Mouse (Mus musculus): ENCODE results near the gene Krt42. TPM values are rescaled to one million over a fixed set of nuclear protein-coding genes. Genes with fewer than 3 reads are reported as not detected.
"Not testable (repeated sequence)": the region's sequence is repeated elsewhere in the genome, so short reads cannot be mapped to it uniquely, and the experiment has no call there.

Gene Krt42
- polyA plus RNA-seq (2016; fragmentation: Nextera tagmentation; extraction: Ambion mirVana) = not detected in 2 replicates

- H3K4me3 ChIP-seq = no peak within 1 kb of the TSS
- peaks cover 4% of the 10 kb centered on the region for H3K4me1 ChIP-seq
- no peak within 1 kb of the TSS for H3K27ac ChIP-seq (replicated peaks)
- H3K27me3 ChIP-seq (replicated peaks; ENCODE audit: low read depth, poor library complexity, severe bottlenecking) = peaks cover 3% of the 10 kb centered on the region; the same call in 1 of the 2 replicates
- H3K9me3 ChIP-seq = no peaks in the 10 kb centered on the region
- no peaks in the 10 kb centered on the region for H3K36me3 ChIP-seq (replicated peaks)
- 81% methylated on average over 7 of the region's 7 CpGs for WGBS
- DNase-seq (ENCODE audit: low spot score) = no peak
Measured at GRCm38 (mm10) chr11:100269821-100270332, at the start of gene Krt42. Gene Krt42 (minus strand): TSS chr11:100269871.

DNA sequence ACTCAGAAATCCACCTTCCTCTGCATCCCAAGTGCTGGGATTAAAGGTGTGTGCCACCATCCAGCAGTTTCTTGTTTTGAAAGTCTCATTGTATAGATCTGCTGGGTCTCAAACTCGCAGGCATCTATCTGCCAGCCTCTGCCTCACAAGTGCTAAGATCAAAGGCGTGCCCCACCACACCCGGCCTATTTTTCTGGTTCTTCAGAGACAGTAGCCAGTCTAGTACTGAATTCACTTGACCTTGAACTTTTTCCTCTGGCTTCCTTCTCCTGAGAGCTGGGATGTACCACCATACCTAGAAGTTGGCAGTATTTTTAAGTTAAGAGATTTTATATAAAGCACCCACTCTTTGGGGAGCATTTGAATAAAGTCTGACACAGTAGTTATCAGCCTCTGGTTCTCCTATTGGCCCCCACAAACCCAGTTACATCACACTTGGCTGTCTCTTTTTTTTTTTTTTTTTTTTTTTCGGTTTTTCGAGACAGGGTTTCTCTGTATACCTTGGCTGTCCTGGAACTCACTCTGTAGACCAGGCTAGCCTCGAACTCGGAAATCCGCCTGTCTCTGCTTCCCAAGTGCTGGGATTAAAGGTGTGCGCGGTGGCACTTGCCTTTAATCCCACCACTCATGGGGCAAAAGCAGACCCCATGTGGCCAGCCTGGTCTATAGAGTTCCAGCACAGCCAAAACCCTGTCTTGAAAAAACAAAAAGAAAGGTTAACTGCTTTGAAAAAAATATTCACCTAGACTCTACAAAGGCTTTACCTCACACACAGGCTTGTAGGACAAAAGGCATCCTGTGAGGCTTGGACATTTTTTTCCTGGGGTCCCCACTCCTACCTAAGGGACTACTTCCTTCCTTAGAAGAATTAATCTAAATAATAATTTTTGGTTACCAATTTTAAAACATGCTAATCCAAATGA, 49.1 kb upstream of the Krt42 start:
- H3K9me3 ChIP-seq = no peaks in the 10 kb centered on the region
- H3K27me3 ChIP-seq (replicated peaks; ENCODE audit: low read depth, poor library complexity, severe bottlenecking) = no peaks in the 10 kb centered on the region
- peaks cover 3% of the 10 kb centered on the region for H3K4me1 ChIP-seq
- peak overlapping the region; percentile 99 for H3K27ac ChIP-seq (replicated peaks)
- H3K4me3 ChIP-seq = peak overlapping the region; percentile 92
- no peak for DNase-seq (ENCODE audit: low spot score)
- WGBS = 88% methylated on average over 10 of the region's 10 CpGs
- peaks cover 24% of the 10 kb centered on the region for H3K36me3 ChIP-seq (replicated peaks)

DNA sequence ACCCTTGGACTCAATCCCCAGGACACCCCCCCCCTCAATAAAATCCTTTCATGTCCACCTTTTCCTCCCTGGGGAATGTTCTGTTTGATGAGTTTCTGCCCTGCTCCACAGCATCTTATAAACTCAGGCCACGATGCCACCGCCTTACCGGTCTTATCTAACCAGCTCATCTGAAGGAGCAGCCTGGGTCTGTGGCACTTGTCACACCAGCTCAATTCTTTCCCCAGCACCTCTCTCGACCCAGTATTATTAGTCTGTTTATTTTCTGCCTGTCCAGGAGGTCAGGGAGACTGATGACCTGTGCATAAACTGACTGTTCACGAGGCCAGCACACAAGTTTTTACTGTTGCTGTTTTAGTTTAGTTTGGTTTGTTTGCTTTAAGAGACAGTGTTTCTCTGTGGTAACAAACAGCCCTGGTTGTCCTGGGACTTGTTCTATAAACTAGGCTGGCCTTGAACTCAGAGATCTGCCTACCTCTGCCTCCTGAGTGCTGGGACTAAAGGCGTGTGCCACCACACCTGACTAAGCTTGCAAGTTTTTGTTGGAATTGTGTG, 48.2 kb upstream of the Krt42 start:
- Histone ChIP-seq H3K4me1 (peaks cover 3% of the 10 kb centered on the region), H3K27me3 (replicated peaks; ENCODE audit: low read depth, poor library complexity, severe bottlenecking) (no peaks in the 10 kb centered on the region), H3K36me3 (replicated peaks) (peaks cover 24% of the 10 kb centered on the region), H3K9me3 (no peaks in the 10 kb centered on the region), H3K4me3 (no peak overlapping the region), H3K27ac (replicated peaks) (no peak overlapping the region)
- 73% methylated on average over 6 of the region's 6 CpGs for WGBS
- DNase-seq (ENCODE audit: low spot score) = no peak

DNA sequence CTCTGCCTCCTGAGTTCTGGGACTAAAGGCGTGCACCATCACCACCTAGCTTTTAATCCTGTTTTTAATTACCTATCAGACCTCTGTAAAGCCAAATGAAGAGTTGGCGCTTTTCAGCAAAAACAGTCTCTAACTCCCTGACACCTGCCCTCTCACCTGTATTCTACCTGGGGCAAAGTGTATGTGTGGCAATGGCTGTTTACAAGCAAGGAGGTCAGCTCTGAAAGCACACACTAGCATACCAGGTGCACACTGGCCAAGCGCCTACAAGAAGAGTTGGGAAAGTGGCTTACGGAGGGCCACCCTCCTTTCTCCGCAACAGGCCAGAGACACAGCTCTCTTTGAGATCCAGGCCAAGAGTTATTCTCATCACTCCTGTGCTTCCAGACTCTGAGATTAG, 45.8 kb upstream of the Krt42 start:
- Histone ChIP-seq H3K36me3 (replicated peaks) (peaks cover under 1% of the 10 kb centered on the region; the same call in 1 of the 2 replicates), H3K27ac (replicated peaks) (no peak overlapping the region), H3K27me3 (replicated peaks; ENCODE audit: low read depth, poor library complexity, severe bottlenecking) (no peaks in the 10 kb centered on the region), H3K4me3 (no peak overlapping the region), H3K4me1 (peaks cover 7% of the 10 kb centered on the region), H3K9me3 (no peaks in the 10 kb centered on the region)
- no peak for DNase-seq (ENCODE audit: low spot score)
- WGBS = 90% methylated on average over 5 of the region's 5 CpGs

- H3K27ac ChIP-seq (replicated peaks) = no peak overlapping the region
- peaks cover 7% of the 10 kb centered on the region for H3K4me1 ChIP-seq
- no peaks in the 10 kb centered on the region for H3K9me3 ChIP-seq
- H3K36me3 ChIP-seq (replicated peaks) = no peaks in the 10 kb centered on the region
- H3K27me3 ChIP-seq (replicated peaks; ENCODE audit: low read depth, poor library complexity, severe bottlenecking) = no peaks in the 10 kb centered on the region
- H3K4me3 ChIP-seq = no peak overlapping the region
- DNase-seq (ENCODE audit: low spot score) = no peak
- WGBS = 91% methylated on average over 6 of the region's 6 CpGs
Measured at GRCm38 (mm10) chr11:100313424-100313823, 43.8 kb upstream of the Krt42 start.

GRCm38 (mm10) chr11:100312096-100312679, 42.5 kb upstream of the Krt42 start:
- Histone ChIP-seq H3K4me3 (no peak overlapping the region), H3K27me3 (replicated peaks; ENCODE audit: low read depth, poor library complexity, severe bottlenecking) (no peaks in the 10 kb centered on the region), H3K27ac (replicated peaks) (no peak overlapping the region), H3K4me1 (peaks cover 7% of the 10 kb centered on the region), H3K9me3 (no peaks in the 10 kb centered on the region), H3K36me3 (replicated peaks) (no peaks in the 10 kb centered on the region)
- no peak for DNase-seq (ENCODE audit: low spot score)
- WGBS = 47% methylated on average over 5 of the region's 5 CpGs

DNA sequence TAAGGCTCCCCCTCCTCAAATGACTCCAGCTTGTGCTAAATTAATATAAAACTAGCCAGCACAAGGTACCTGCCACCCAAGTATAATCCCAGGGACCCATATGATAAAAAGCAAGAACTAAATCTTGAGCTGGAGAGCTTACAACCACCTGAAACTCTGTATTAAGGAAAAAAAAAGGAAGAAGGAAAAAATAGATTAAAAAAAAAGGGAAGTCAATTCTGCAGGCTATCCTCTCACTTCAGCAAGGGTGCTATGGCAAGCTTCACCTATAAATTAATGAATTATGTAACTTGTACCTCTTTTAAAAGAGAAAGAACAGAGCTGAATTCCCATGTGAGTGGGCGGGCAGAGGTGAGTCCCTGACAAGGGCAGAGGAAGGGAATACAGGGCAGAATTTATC, 42.0 kb upstream of the Krt42 start:
- 81% methylated on average over 1 of the region's 1 CpGs for WGBS
- no peak overlapping the region for H3K27ac ChIP-seq (replicated peaks)
- H3K36me3 ChIP-seq (replicated peaks) = no peaks in the 10 kb centered on the region
- peaks cover 7% of the 10 kb centered on the region for H3K4me1 ChIP-seq
- no peaks in the 10 kb centered on the region for H3K9me3 ChIP-seq
- no peaks in the 10 kb centered on the region for H3K27me3 ChIP-seq (replicated peaks; ENCODE audit: low read depth, poor library complexity, severe bottlenecking)
- H3K4me3 ChIP-seq = no peak overlapping the region
- no peak for DNase-seq (ENCODE audit: low spot score)

DNA sequence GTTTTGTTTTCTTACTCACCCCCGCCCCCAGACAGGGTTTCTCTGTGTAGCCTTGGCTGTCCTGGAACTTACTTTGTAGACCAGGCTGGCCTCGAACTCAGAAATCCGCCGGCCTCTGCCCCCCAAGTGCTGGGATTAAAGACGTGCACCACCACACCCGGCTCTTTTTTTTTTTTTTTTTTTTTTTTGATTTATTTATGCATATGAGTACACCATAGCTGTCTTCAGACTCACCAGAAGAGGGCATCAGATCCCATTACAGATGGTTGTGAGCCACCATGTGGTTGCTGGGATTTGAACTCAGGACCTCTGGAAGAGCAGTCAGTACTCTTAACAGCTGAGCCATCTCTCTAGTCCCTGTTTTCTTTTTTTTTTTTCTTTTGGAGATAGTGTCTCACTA, 39.0 kb upstream of the Krt42 start:
- not testable (repeated sequence) for DNase-seq (ENCODE audit: low spot score); H3K27me3 ChIP-seq (replicated peaks; ENCODE audit: low read depth, poor library complexity, severe bottlenecking); H3K9me3 ChIP-seq; H3K27ac ChIP-seq (replicated peaks); H3K4me3 ChIP-seq; H3K36me3 ChIP-seq (replicated peaks); H3K4me1 ChIP-seq
- WGBS = 88% methylated on average over 6 of the region's 6 CpGs

- Histone ChIP-seq H3K27ac (replicated peaks) (no peak overlapping the region), H3K9me3 (no peaks in the 10 kb centered on the region), H3K4me1 (peaks cover 7% of the 10 kb centered on the region), H3K36me3 (replicated peaks) (no peaks in the 10 kb centered on the region), H3K4me3 (no peak overlapping the region), H3K27me3 (replicated peaks; ENCODE audit: low read depth, poor library complexity, severe bottlenecking) (no peaks in the 10 kb centered on the region)
- DNase-seq (ENCODE audit: low spot score) = no peak
- WGBS = 90% methylated on average over 5 of the region's 5 CpGs
Measured at GRCm38 (mm10) chr11:100307900-100308299, 38.2 kb upstream of the Krt42 start.

GRCm38 (mm10) chr11:100301292-100301691, 31.6 kb upstream of the Krt42 start:
- Histone ChIP-seq H3K27me3 (replicated peaks; ENCODE audit: low read depth, poor library complexity, severe bottlenecking) (peaks cover 3% of the 10 kb centered on the region; the same call in 1 of the 2 replicates), H3K4me1 (peaks cover 4% of the 10 kb centered on the region), H3K4me3 (no peak overlapping the region), H3K36me3 (replicated peaks) (no peaks in the 10 kb centered on the region), H3K27ac (replicated peaks) (no peak overlapping the region), H3K9me3 (no peaks in the 10 kb centered on the region)
- 91% methylated on average over 5 of the region's 5 CpGs for WGBS
- no peak for DNase-seq (ENCODE audit: low spot score)

DNA sequence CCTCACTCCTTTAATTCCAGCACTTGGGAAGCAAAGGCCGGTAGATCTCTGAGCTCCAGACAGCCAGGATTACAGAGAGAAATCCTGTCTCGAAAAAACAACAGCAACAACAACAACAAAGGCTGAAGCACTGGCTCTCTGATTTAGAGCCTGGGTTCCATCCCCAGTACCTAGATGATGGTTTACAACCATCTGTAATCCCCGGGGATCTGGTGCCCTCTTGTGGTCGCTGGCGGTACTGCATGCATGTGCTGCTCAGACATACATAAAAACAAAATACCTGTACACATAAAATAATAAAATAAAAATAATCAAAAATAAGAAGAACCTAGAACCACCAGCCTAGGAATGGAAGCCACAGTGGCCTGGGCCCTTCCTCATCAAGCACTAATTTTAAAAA, 30.6 kb upstream of the Krt42 start:
- Histone ChIP-seq H3K36me3 (replicated peaks) (no peaks in the 10 kb centered on the region), H3K27me3 (replicated peaks; ENCODE audit: low read depth, poor library complexity, severe bottlenecking) (peaks cover 3% of the 10 kb centered on the region; the same call in 1 of the 2 replicates), H3K9me3 (no peaks in the 10 kb centered on the region), H3K4me3 (no peak overlapping the region), H3K4me1 (peaks cover 4% of the 10 kb centered on the region), H3K27ac (replicated peaks) (no peak overlapping the region)
- 13% methylated on average over 5 of the region's 5 CpGs for WGBS
- DNase-seq (ENCODE audit: low spot score) = peak; percentile 83

DNA sequence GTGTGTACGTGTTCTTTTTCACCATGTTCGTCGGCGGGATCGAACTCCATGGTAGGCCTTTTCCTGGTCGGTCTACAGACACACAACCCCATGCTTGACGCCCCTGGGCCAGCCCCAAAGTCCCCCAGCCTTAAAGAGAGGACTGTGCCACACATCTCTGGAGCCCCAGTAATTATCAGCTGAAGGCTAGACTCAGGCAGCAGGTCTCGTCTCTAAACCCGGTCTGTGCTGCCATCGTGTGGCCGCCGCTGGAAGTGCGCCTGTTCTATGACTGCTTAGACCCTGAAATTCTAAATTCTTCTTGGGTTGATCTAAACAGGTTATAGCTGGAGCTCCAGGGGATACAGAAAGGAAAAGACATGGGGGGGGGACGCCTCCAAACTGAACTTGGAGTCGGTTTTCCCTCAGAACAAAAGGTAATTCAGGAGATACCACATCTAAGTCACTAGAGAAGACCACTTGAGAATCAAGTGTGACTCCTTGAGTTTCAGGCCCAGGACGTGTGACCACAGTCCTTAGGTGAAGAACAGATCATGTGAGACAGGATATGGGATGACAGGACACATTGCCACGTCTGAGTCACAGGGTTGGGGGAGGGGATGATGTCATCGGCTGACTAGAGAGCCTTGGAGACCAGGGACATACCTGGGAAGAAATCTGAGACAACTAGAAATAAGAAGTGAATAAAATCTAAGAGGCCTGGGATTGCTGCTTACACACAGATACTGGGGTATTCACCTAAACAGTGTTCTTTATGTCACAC, 28.8 kb upstream of the Krt42 start:
- H3K9me3 ChIP-seq = no peaks in the 10 kb centered on the region
- peaks cover 3% of the 10 kb centered on the region; the same call in 1 of the 2 replicates for H3K27me3 ChIP-seq (replicated peaks; ENCODE audit: low read depth, poor library complexity, severe bottlenecking)
- DNase-seq (ENCODE audit: low spot score) = peak; percentile 86
- peaks cover 7% of the 10 kb centered on the region for H3K4me1 ChIP-seq
- peak overlapping the region; percentile 38 for H3K4me3 ChIP-seq
- no peaks in the 10 kb centered on the region for H3K36me3 ChIP-seq (replicated peaks)
- 19% methylated on average over 18 of the region's 18 CpGs for WGBS
- H3K27ac ChIP-seq (replicated peaks) = no peak overlapping the region

All from embryonic facial prominence, embryonic 10.5 days (tissue).